In the genomic region with DNA sequence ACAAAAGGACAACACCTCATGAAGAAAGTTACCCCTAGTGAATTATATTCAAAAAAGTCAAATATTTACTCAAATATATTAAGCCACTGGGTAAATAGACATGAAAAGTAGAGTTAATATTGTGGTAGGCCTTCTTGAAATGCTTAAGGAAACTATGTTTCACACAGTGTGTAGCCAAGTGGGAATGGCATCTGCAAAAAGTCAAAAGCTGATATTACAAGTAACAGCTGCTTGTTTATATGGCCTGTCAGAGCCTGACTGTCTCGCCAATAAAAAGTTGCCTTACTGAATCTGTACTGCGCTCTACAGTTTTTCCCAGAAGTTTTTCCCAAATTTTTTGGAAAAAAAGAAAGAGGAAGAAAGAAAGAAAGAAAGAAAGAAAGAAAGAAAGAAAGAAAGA, we compare ENCODE assay signal across 18 mouse cellular contexts.
"Had no signal": no experiment of that assay in that cellular context is flagged by ENCODE, and none has a peak within 500 bp of the region (broad histone marks: within the 10 kb centered on the region; RNA-seq: fewer than 3 reads in every experiment).

No protein-coding gene starts in this region.

- H3K27me3 ChIP-seq: liver, embryonic 12.5 days; midbrain, embryonic 12.5 days; neural tube, embryonic 13.5 days; neural tube, embryonic 15.5 days had no signal

- H3K4me3 ChIP-seq: liver, embryonic 12.5 days; midbrain, embryonic 10.5 days; midbrain, embryonic 12.5 days; myocyte; neural tube, embryonic 13.5 days; neural tube, embryonic 15.5 days had no signal

- H3K27ac ChIP-seq: liver, embryonic 12.5 days; liver, embryonic 14.5 days; midbrain, embryonic 10.5 days; midbrain, embryonic 12.5 days; neural tube, embryonic 13.5 days; neural tube, embryonic 15.5 days had no signal

- H3K9ac ChIP-seq: liver, embryonic 12.5 days; liver, embryonic 14.5 days; midbrain, embryonic 12.5 days; neural tube, embryonic 13.5 days; neural tube, embryonic 15.5 days had no signal

- H3K36me3 ChIP-seq: liver, embryonic 12.5 days; midbrain, embryonic 10.5 days; midbrain, embryonic 12.5 days; neural tube, embryonic 13.5 days; neural tube, embryonic 15.5 days had no signal

- H3K4me2 ChIP-seq: liver, embryonic 12.5 days; midbrain, embryonic 12.5 days; neural tube, embryonic 13.5 days; neural tube, embryonic 15.5 days had no signal

- ATAC-seq: liver, embryonic 12.5 days; midbrain, embryonic 16.5 days had no signal

- H3K4me1 ChIP-seq: liver, embryonic 12.5 days; midbrain, embryonic 10.5 days; midbrain, embryonic 12.5 days; neural tube, embryonic 13.5 days; neural tube, embryonic 15.5 days had no signal

- H3K9me3 ChIP-seq: liver, embryonic 12.5 days; midbrain, embryonic 10.5 days; midbrain, embryonic 12.5 days; neural tube, embryonic 13.5 days; neural tube, embryonic 15.5 days had no signal

- DNase-seq: lung, adult 18-20 months; midbrain, embryonic 14.5 days; retina, postnatal 1 day; right cerebral cortex, adult 18-20 months; right cerebral cortex, postnatal 25 days; right cerebral cortex, postnatal 4 days; spleen, adult 18-20 months; thymus, adult 18-20 months; thymus, postnatal 14 days; thymus, postnatal 36 days had no signal
